Mouse (Mus musculus) stomach, postnatal 0 days (tissue): ENCODE measurements around the gene Tpst1. TPM values are rescaled to one million over a fixed set of nuclear protein-coding genes. Genes with fewer than 3 reads are reported as not detected.

Experiments used
- ATAC-seq: fragments of 200-750 bp; cut with Nextera tagmentation; 2 replicates; pipeline ENCODE4 v1.8.0; 2017; ENCODE audit not compliant: low FRiP score, low TSS enrichment
- DNase-seq: peaks from one replicate; pipeline ENCODE4 v3.0.0-alpha.2; 2016; ENCODE audit warnings: low spot score
- H3K27ac ChIP-seq: fragments of 300-500 bp; sonication (generic); replicated peaks from 2 replicates; pipeline ENCODE4 v1.5.1; 2014; ENCODE audit warnings: mild to moderate bottlenecking, control low read depth
- H3K27me3 ChIP-seq: fragments of 300-500 bp; sonication (generic); 2 replicates; pipeline ENCODE4 v1.6.1; 2014; ENCODE audit warnings: low read length; ENCODE audit not compliant: control insufficient read depth, insufficient read depth
- H3K36me3 ChIP-seq: fragments of 300-500 bp; sonication (generic); 2 replicates; pipeline ENCODE4 v1.6.1; 2014; ENCODE audit warnings: low read length, mixed read lengths; ENCODE audit not compliant: control insufficient read depth, insufficient read depth
- H3K4me1 ChIP-seq: fragments of 300-500 bp; sonication (generic); replicated peaks from 2 replicates; pipeline ENCODE4 v1.6.1; 2014; ENCODE audit warnings: antibody characterized with exemption; ENCODE audit not compliant: control insufficient read depth, insufficient read depth
- H3K4me2 ChIP-seq: fragments of 300-500 bp; sonication (generic); replicated peaks from 2 replicates; pipeline ENCODE4 v1.6.1; 2014; ENCODE audit warnings: low read depth, mild to moderate bottlenecking, control low read depth, moderate library complexity
- H3K4me3 ChIP-seq: fragments of 300-500 bp; sonication (generic); 2 replicates; pipeline ENCODE4 v1.5.1; 2014; ENCODE audit warnings: low read depth, low read length, control low read depth
- H3K9ac ChIP-seq: fragments of 300-500 bp; sonication (generic); 2 replicates; pipeline ENCODE4 v1.6.1; 2014; ENCODE audit warnings: mild to moderate bottlenecking, low read length, control low read depth, mixed read lengths
- H3K9me3 ChIP-seq: fragments of 300-500 bp; sonication (generic); 2 replicates; pipeline ENCODE4 v1.6.1; 2016; ENCODE audit warnings: low read length; ENCODE audit not compliant: control insufficient read depth
- CTCF ChIP-seq: IDR thresholded peaks from 2 replicates; pipeline ENCODE4 v1.5.1; 2016; ENCODE audit warnings: antibody characterized with exemption, low read depth, mild to moderate bottlenecking, moderate library complexity
- EP300 ChIP-seq: optimal IDR thresholded peaks from 2 replicates; pipeline ENCODE3; 2016; ENCODE audit warnings: antibody characterized with exemption
- WGBS: fragments of 180-500 bp; shearing (Covaris S2); extraction: QIAGEN DNeasy Blood & Tissue Kit; methylation state at CpG from one replicate; pipeline ENCODE4 v1.1.7; 2014; 5-methylcytosine and 5-hydroxymethylcytosine counted together
- polyA plus RNA-seq: library from polyadenylated mRNA; unstranded; fragments of >200 nt; fragmentation: Nextera tagmentation; extraction: Ambion mirVana; gene quantifications from 2 replicates; pipeline ENCODE4 v1.2.1, GENCODE M21; 2015

Gene Tpst1
- polyA plus RNA-seq, 1 experiment from 2014 or later, result 44.5 TPM

DNA sequence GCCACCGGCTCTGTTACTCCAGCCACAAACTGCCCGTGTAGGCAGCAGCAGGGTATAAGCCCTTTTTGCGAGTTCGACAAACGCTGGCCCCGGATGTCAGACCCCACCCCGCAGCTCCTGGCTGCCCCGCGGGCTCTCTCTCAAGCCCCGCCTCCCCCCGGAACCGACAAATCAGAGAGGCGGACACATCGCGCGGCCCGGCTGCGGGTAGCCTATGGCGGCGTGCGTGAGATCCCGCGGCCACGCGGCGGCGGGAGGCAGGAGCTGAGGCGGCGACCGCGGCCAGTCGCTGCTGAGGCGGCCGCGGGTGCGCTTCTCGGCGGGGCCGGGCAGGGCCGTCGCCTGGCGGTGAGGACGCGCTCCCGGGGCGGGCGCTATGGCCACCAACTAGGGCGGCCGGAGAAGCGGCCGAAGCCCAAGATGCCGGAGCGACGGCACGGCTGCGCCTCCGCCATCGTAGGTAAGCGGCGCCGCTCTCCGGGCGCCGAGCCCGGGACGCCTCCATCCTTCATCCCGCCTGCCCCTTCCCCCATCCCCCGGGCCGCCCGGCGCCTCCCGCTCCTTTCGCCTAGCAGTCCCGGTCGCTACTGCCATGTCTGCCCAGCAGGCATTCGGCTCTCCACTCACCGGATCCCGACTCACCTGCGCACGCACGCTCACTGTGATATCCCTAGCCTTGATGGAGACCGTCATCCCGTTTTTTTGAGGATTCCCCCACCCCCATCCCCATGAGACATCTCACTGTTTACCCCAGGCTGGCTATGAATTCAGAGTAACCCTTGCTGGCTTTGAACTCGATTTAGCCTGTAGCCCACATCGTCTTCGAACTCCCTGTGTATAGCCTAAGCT lies 6.3 kb downstream of the Tpst1 start:
- TF ChIP-seq CTCF (peak; percentile 29), EP300 (no peak)
- ATAC-seq (peak; percentile 95), DNase-seq (peak; percentile 92)
- H3K4me3 ChIP-seq, result peak overlapping the region; percentile 73
- H3K9me3 ChIP-seq, result no peaks in the 10 kb centered on the region
- 1% methylated on average over 78 of the region's 86 CpGs for WGBS
- H3K36me3 ChIP-seq, result no peaks in the 10 kb centered on the region
- H3K27me3 ChIP-seq, result no peaks in the 10 kb centered on the region
- peak overlapping the region; percentile 82 for H3K9ac ChIP-seq
- peak overlapping the region; percentile 78 for H3K4me2 ChIP-seq
- peak overlapping the region; percentile 87 for H3K27ac ChIP-seq
- peaks cover 2% of the 10 kb centered on the region; the same call in 1 of the 2 replicates for H3K4me1 ChIP-seq

DNA sequence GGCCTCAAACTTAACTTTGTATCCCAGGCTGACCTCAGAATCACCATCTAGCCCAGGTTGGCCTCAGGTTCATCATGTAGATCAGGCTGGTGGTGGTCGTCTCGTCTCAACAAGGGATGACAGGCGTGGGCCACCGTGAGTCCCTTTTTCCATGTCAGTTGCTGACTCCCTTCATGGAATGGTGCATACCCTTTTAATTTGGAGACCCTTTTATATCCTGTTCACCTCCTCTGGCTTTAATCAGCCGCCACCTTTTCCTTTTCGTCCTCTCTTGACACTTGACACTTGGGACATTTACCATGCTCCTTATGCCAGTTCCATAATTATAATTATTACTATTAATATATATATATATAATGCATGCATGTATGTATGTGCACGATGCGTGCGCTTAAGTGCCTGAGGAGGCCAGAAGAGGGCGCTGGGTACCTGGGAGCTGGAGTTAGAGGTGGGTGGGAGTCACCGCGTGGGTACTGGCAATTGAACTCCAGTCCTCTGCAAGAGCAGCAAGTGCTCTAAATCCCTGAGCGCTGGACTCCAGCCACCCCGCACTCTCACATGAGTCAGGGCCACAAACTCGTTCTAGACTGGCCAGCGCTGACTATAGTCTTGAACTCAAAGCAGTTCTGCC lies 7.0 kb downstream of the Tpst1 start:
- ATAC-seq (no peak), DNase-seq (no peak)
- Histone ChIP-seq H3K4me2 (peak overlapping the region; percentile 78), H3K27ac (no peak overlapping the region), H3K36me3 (no peaks in the 10 kb centered on the region), H3K4me3 (peak overlapping the region; percentile 73), H3K9me3 (no peaks in the 10 kb centered on the region), H3K27me3 (no peaks in the 10 kb centered on the region), H3K4me1 (peaks cover 2% of the 10 kb centered on the region; the same call in 1 of the 2 replicates), H3K9ac (peak overlapping the region; percentile 82)
- TF ChIP-seq EP300, result no peak
- TF ChIP-seq CTCF, result peak; percentile 51
- 76% methylated on average over 16 of the region's 16 CpGs for WGBS

GRCm38 (mm10) chr5:130081181-130081881 lies 8.2 kb downstream of the Tpst1 start:
- Histone ChIP-seq H3K4me2 (no peak overlapping the region), H3K9ac (no peak overlapping the region), H3K27me3 (no peaks in the 10 kb centered on the region), H3K9me3 (no peaks in the 10 kb centered on the region), H3K4me1 (peaks cover 2% of the 10 kb centered on the region; the same call in 1 of the 2 replicates), H3K27ac (no peak overlapping the region), H3K36me3 (no peaks in the 10 kb centered on the region), H3K4me3 (no peak overlapping the region)
- ATAC-seq (no peak), DNase-seq (no peak)
- no peak for TF ChIP-seq EP300
- TF ChIP-seq CTCF, result peak; percentile 56
- WGBS, result 95% methylated on average over 8 of the region's 8 CpGs

DNA sequence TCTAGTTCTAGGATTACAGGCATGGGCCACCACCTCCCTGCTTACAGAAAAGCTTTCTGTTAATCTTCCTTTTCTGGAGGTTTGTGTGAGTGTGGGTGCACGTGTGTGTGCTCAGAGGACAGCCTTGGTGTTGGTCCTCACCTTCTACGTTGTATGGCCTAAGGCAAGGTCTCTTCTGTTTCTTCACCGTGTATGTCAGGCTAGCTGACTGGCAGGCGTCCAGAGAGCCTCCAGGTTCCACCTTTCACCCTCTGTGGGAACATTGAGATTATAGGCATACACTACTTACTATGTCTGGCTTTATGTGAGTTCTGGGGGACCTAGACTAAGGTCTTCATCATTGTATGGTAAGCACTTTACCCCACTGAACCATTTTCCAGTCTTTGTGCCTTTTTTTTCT lies 9.3 kb downstream of the Tpst1 start:
- ATAC-seq, result no peak
- Histone ChIP-seq H3K9ac (no peak overlapping the region), H3K4me1 (peaks cover 2% of the 10 kb centered on the region; the same call in 1 of the 2 replicates), H3K4me3 (no peak overlapping the region), H3K9me3 (no peaks in the 10 kb centered on the region), H3K27me3 (no peaks in the 10 kb centered on the region), H3K4me2 (no peak overlapping the region), H3K27ac (no peak overlapping the region), H3K36me3 (no peaks in the 10 kb centered on the region)
- 47% methylated on average over 4 of the region's 4 CpGs for WGBS
- TF ChIP-seq EP300 (no peak), CTCF (no peak)
- DNase-seq, result no peak

DNA sequence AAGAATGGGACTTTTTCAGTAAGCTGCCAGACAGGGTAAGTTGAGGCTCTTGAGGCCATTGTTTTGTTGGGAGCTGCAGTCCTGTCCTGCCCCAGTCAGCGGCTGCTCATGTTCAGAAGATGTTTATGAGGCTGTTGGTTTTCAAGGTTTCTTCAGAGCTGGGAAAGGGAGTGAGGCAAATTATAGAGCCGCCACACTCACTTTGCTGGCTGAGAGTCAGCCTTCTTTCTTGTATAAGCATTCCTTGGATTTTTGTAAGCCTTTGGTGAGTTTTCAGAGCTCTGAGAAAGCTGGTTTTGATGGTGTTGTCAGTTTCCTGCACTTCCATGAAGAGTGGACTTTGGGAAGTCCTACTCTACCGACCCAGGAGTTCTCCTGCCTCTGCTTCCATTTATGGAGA lies 11.1 kb downstream of the Tpst1 start:
- 61% methylated on average over 3 of the region's 3 CpGs for WGBS
- Histone ChIP-seq H3K9ac (no peak overlapping the region), H3K4me2 (no peak overlapping the region), H3K9me3 (no peaks in the 10 kb centered on the region), H3K4me3 (no peak overlapping the region), H3K27me3 (no peaks in the 10 kb centered on the region), H3K4me1 (peaks cover under 1% of the 10 kb centered on the region; the same call in 1 of the 2 replicates), H3K36me3 (no peaks in the 10 kb centered on the region), H3K27ac (0 out of 2 replicates have a peak overlapping the region, but pooled peaks have one; percentile 1)
- no peak for DNase-seq
- no peak for TF ChIP-seq CTCF
- no peak for TF ChIP-seq EP300
- no peak for ATAC-seq
